Mouse (Mus musculus) v-Abl transformed pro-B cells (cell line): ENCODE results near the gene Cacna2d1.

Experiments
- in situ Hi-C, 2 experiments: fragments of 400-800 bp; cut with MboI; formaldehyde crosslinking; loops; one replicate each; pipeline ENCODE4 v1.15.1; 2025; ENCODE audit not compliant: unreplicated experiment in 2 of 2

Gene Cacna2d1

DNA sequence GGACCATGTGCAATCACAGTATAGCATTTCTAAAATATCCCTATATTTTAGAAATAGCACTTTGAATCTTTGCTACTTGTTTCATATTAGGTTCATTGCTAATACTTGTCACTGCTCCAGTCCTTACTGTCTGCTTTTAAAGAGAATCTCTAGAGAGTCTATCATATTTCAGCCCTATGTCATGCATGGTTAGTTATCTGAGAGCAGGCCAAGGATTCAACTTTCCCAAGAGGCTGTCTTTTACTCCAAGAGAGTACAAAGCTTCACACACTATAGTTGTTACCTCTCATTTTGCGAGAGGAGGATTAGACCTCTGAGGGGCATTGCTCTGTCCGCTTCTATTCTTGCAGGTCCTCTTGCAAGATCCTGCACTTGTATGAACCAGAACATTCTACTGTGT is 44.7 kb downstream of the Cacna2d1 start:
- in situ Hi-C loops = no loop called here

DNA sequence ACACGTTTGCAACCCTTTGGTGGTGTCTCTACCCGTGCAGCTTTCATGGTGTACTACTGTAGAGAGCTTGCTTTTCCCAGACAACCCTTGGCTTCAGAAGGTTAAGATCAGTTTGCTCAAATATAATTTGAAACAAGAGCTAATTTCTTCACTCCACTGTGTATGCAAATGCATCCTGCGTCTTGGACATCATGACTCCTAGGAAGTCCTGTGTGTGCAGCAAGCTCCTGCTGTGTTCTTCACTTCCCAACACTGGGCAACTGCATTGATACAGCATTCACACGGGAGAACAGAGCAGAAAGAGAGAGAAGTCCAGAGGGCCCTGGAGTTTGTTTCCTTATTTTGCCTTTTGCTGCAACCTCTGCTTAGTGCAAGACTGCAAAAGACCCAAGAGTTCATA is 48.1 kb downstream of the Cacna2d1 start:
- in situ Hi-C loops = no loop called here

DNA sequence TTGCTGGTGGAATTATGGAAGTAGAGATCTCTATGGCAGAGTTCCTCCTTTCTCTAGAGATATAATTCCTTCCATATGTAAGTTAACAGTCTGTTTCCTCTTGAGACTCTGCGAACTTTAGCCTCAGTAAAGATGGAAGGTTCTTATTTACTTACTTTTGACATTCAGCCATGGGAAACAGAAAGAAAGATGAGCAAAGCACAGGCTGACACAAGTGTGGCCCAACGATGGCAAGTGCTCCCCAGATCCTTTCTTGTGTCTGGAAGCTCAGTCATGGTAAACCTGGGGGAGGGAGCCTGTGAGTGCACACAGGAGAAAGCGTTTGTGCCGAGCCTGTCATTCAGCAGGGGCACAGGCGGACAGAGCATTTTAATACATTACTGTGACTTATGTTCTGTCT is 48.9 kb downstream of the Cacna2d1 start:
- in situ Hi-C loops = no loop called here

DNA sequence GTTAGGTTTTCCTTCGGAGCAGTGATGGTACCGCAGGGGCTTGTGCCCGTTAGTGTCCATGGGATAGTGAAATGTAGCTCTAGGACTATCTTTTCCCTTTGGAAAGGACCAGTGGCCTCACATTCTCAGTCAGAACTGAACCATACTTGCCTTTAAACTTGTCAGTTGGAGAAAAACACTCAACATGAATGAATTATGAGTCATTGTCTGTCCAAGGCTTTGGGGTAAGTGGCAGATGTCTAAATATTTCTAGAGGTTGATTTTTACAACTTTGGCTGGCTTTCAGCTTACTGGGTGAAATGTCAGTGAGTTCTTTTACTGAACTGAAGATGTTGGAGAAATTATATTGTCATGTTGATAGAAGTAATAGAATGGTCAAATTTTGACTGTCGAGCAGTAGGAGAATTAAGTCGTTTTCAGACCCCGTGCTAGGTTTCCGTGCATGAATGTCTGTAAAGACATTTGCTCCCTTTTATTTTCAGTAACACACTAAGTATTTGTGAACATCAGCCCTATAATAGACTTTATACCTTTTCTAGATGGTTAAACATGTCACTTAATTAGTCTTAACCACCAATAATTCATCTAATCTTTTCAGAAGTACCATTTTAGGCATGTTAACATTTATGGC is 50.9 kb downstream of the Cacna2d1 start:
- in situ Hi-C loops = no loop called here

DNA sequence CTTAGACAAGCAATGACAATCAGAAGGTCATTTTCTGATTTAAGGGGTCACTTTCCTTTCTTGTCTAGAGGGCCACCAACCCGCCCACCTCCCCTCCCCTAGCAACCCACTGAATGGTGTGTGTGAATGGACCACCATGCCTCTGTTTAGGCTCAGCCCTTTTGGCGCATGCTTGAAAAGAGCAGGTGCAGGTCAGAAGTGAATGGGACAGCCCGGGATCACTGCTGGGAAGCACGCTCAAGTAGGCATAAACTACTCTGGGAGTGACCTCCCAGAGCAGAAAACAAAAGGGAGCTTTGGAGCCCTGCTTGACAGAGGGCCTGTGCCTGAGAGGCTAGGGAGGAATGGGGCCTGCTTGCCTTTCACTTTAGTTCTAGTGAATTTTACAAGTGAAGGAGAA is 51.4 kb downstream of the Cacna2d1 start:
- in situ Hi-C loops = no loop called here

DNA sequence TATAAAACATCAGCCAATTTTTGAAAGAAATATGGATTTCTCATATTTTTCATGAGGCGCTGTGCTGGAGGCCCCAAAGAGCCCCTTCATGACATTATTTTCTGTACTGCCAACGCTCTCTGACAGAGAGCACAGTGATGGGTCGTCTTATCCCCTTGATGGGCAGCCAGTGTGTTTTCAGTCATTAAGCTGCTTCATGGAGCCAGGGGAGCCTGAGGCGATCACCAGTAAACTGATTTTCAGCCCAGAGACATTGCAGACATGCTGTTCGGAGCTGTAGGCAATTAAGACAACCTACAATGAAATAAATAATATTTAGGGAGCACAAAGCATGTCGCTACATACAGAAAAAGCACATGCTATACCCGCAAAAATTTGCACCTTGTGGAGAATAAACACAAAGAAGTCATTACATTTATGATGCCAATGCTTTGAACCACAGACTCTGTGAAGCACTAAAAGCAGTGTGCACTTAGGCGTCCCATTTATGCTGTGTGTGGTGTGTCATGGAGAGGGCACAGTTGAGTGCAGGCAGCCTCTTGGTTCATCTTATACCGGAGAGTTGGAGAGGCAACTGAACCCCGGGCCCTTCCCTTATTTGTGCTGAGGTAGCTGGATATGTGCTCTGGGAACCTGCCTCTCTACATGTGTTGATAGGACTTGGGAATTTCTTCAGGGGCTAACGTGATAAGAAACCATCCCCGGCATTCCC is 57.1 kb downstream of the Cacna2d1 start:
- in situ Hi-C loops = no loop called here

DNA sequence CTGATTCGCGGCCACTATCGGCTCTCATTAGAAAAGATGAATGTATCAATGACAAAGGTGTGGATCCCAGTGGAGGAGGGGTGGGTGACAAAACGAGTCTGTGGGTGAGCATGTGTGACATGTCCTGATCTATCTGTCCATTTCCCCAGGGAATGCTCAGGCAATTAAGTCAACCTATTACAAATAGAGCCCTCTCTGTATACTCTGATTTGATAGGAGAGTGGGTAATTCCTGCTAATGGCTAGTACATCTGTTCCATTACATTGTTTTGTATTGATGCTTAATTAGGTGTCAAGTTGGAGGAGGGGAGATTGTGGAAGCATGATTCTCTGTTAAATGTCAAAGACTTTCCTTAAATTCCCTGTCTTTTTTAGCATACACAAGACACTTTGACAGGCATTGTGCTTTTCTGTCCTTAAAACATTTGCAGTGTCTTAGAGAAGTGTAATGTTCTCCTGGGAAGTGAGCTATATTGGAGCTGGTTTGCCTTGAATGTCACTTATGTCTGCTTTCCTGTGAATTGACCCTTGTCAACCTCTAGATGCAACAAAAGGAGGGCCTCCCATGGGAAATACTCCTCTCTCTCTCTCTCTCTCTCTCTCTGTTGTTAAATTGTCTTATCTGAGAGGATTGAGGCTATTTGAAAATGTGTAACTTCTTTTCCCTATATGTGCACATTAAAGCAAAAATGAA is 58.9 kb downstream of the Cacna2d1 start:
- in situ Hi-C loops = no loop called here

DNA sequence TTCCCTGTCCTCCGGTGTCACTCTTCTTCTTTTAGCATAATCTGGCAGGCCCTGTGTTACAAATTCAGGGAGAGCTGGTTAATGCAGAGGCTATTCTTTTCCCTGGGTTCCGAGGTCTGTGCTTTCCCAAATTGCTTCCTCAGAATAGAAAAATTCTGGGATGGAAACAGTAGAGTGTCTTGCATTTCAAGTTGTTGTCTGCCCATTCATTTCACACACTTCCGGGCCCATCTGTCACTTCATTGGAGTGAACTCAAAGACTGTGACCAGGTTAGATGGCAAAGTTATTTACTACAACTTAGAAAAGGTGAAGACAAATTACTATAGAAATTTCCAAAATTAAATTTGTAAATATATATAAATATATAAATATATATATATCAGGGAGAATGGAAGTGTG is 62.7 kb downstream of the Cacna2d1 start:
- in situ Hi-C loops = no loop called here

DNA sequence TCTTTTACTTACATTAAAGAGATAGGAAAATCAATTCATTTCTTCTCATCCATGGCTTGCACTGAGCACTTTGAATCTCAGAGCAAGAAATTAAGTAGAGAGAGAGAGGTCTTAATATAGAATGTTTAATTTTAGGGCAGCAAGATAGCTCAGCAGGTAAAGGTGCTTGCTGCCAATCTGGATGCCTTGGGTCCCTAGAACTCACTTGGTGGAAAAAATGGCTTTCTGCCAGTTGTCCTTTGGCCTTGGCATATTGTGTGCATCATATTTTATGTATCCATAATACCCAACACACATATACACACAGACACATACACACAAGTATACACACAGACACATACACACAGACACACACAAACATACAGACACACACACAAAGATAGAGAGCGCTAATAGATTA is 63.3 kb downstream of the Cacna2d1 start:
- in situ Hi-C loops = no loop called here

DNA sequence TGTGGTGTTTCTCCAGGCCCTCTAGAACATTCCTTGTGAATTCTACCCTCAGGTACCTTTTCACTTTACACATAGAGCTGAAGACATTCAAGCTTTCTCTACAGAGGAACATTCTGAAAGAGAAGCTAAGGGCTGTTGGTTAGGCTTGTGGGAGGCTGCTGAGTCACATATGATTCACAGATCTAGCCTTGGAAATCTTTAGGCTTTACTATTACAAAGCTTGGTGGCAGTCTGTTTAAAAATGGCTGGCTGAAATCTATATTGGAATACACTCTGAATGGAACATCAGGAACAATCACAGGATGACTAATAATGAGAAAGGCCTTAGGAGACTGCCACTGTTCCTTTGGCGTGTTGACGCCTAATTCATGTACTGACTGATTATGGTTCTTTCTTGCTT is 66.4 kb downstream of the Cacna2d1 start:
- in situ Hi-C loops = no loop called here

DNA sequence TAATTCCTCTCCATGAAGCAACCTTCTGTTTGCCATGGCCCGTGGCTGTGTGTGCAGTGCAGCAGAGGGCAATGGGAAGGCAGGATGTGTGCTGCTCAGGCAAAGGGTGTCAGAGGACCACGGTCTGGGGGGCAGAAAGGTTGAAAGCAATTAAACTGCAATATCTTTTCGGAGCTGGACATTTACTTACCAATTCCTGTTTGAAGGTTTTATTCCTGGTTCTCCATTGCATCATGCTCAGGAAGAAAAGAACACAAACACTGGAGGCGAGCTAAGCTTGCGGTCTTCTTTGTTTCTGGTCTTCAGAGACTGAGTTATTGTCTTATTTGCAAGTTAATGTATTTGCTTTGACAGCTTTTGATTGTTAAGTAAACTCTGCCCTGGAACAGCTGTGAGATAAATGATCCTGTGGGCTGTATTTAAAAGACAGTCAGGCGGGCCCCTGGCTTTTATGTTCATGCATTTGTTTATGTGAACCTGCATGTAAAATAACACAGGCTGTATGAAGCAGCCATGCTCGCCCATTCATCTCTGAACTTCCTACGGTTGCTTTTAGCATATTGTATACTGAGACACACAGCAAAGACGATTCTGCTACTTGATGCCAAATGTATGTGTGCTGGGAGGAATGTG is 68.1 kb downstream of the Cacna2d1 start:
- in situ Hi-C loops = no loop called here

DNA sequence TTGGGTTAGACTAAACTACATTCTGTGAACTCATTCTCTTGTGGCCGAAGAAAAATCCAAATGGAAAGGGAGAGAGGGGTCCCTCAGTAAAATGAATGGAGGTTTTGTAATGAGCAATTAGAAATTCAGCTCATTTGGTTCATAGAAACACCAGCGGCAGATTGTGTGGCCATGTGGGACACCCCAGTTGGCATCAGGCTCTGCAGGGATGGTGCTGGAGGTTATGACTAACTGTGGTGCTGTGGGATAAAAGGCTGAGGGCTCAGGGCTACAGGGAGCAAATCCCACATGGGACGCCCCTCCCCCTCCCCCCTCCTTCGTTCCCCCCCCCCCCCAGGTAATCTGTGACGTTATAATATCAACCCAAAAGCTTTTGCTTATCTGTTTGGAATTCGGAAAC is 69.8 kb downstream of the Cacna2d1 start:
- in situ Hi-C loops = no loop called here

DNA sequence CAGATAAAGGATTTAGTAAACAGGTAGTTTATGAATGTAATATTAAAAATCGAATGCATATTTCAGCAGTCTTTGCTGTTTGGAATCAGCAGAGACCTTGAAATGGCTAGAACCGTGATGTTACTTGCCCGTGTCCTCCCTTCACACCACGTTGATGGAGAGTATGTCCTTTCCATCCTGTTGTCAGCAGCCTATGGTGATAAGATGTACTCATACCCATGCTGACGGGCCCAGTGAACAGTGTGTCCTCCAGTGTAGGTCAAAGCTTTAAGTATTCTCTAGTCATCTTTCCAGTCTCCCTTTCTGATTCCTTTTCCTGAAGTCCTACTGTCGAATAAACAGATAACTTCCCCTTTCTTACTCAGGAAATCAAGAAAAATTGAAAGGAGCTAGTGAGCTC is 72.5 kb downstream of the Cacna2d1 start:
- in situ Hi-C loops = no loop called here

DNA sequence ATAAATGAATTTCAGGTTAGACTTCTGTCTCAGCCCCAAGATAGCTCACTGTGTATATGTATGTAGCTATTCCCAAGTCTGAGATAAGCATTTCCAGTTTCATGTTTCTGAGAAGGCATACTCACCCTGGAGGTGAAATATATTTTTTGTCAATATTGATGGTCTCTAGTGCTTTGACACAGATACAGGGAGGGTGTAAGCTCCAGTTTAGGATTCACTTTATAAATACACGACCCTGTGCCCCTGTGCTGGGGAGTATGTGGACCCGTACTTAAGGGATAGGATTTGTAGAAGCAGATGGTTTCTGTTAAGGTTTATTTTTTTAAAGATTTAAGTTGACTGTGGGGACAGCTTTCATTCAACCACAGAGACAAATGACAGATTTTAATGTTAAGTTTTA is 79.2 kb downstream of the Cacna2d1 start:
- in situ Hi-C loops = no loop called here

DNA sequence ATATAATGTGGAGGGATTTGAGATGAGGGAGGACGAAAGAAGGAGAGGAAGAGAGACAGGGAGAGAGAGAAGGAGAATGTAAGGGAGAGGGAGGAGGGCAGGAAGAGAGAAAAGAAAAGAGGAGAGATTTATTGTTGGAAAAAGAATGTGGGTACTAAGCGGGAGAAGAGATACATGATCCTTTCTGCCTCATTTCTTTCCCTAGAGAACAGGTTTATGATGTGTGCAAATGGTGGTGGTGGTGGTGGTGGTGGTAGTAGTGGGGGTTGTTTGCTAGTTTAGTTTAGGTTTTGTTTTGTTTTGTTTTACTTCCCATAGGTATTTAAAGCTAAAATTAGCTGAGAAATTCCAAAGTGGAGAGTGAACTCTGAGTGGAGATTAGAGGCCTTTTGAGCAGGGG is 79.9 kb downstream of the Cacna2d1 start:
- in situ Hi-C loops = no loop called here

DNA sequence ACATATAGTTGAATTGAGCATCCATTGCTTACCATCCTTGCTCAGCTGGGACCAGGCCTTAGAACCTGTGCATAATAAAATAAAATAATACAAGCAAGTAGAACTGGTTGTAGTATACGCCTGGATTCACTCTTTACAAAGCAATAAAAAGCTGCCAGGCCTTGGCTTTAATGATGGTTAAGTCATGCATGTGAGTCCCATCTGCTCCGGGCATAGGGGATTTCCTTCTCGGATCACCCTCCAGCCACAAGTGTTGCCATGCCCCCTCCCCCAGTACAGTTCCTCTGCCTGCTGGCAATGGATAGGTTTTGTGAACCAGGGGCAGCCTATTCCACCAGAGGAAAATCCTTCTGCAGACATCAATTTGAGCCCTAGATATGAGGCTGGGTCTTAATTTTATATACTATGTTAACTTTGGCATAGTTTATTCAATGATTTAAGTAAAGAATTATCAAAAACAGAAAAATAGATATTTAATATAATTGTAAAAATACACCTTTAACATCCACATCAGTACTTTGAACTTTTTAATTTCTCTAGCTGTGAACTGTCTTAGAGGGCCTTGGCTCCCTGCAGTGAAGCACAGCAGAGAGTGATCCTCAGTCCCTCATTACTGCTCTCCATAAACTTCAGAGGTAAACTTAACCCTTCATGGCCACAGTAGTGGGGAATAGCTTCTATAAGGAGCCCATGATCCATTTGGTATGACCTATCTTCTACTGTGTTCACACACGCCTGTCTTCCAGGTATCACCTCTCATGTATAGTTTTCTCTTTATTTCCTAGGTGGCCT is 90.3 kb downstream of the Cacna2d1 start:
- in situ Hi-C loops = no loop called here

DNA sequence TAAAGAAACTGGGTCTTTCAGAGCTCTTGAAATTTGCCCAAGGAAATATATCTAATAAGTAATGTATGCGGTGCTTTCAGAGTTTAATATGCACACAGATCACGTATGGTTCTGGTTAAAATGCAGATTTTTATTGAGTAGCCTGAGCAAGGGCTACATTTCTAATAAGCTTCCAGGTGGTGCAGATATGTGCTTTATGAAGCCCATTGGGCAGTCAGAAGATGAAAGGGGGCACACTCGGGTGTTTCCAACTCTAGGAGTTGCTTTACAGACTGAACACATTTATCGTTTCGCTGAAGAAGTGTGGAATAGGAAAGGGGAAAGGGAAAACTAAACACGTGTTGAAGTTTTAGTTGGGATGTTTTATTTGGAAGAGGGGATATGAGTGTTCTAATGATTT is 94.4 kb downstream of the Cacna2d1 start:
- in situ Hi-C loops = no loop called here

DNA sequence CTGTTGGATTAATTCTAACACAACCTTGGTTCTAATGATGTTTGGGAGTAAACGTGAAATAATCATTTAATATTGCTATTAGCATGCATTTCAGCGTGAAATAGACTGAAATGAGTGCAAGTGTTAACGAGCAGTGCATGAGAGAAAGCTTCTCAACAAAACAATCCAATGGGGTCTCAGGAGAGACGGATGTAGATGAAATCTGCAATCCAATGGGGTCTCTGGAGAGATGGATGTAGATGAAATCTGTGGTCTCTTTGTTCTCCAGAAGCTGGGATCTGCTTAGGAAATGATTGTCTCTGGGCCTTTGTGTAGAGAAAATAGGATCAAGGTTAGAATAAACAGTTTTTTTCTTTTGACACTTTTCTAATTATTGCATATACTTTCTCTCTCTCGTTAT is 95.0 kb downstream of the Cacna2d1 start:
- in situ Hi-C loops = no loop called here

DNA sequence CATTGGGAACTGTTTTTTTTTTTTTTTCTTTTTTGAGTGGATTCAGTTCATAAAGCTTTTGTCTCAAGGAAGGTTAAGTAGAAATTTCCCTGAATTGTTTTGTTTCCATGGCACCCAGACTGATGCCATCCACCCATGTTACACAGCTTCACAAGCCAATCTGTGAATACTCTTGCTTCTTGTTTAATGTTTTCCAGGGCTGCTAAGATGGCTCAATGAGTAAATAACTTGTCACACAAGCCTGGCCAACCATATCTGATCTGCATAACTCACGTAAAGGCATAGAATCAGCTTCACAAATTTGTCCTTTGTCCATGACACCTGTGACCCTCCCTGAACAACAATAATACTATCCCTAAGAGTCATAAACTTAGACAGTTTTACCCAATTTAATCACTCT is 99.1 kb downstream of the Cacna2d1 start:
- in situ Hi-C loops = no loop called here

DNA sequence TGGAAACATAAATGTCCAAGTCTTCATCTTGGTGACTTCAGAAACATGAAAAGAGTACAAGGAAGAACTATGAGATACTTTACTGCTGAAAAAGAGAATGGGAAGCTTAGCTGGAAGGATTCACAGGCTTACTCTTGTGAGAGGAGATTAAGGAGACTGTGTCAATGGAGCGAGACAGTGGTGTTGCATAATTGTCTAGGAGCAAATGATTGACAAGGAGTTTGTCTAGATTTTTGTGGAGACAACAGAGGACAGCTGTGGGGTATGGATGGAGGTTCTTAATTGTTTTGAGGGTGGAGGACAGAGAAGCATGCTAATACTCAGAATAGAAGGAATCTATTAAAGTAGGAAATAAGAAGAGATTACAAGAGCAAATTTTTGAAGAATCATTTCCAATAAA is 100.8 kb downstream of the Cacna2d1 start:
- in situ Hi-C loops = no loop called here
